Mouse (Mus musculus): ENCODE measurements around the gene Zmiz1. TPM values are rescaled to one million over a fixed set of nuclear protein-coding genes. Genes with fewer than 3 reads are reported as not detected.

The Zmiz1 gene
- polyA plus RNA-seq, 1 experiment from 2014 or later, result 66.5 TPM

DNA sequence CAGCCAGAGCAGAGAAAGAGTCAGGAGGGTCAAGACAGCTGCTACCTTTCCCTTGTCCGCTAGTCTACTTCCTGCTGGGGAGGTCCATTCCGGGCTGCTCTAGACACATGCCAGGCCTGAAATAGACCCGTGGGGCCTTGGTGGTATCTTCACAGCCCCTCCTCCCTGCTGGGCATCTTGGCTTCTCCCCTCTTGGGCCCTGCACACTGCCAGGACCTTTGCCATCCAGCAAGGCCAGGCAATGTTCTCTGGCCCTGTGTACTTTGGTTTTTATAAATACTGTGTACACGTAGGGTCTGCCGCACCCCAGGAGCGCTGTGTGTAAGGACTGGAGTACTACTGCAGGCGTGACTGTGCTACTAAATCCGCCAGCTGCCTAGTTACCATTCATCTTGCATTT is 54.5 kb downstream of the Zmiz1 start:
- Histone ChIP-seq H3K27ac (peak overlapping the region; percentile 74), H3K4me1 (peaks cover 93% of the 10 kb centered on the region), H3K9ac (no peak overlapping the region), H3K36me3 (peaks cover 22% of the 10 kb centered on the region; the same call in 1 of the 2 replicates), H3K4me2 (replicated peaks) (no peak overlapping the region), H3K27me3 (no peaks in the 10 kb centered on the region), H3K4me3 (no peak overlapping the region), H3K9me3 (replicated peaks) (no peaks in the 10 kb centered on the region)
- no peak for ATAC-seq (ENCODE audit: low FRiP score)
- WGBS, result 69% methylated on average over 8 of the region's 8 CpGs

- Histone ChIP-seq H3K4me3 (no peak overlapping the region), H3K4me1 (peaks cover 90% of the 10 kb centered on the region), H3K36me3 (peaks cover 10% of the 10 kb centered on the region; the same call in 1 of the 2 replicates), H3K27me3 (no peaks in the 10 kb centered on the region), H3K9me3 (replicated peaks) (no peaks in the 10 kb centered on the region), H3K4me2 (replicated peaks) (no peak overlapping the region), H3K9ac (no peak overlapping the region), H3K27ac (no peak overlapping the region)
- WGBS, result 63% methylated on average over 2 of the region's 2 CpGs
- ATAC-seq (ENCODE audit: low FRiP score), result no peak
These were observed 56.0 kb downstream of the Zmiz1 start for GRCm38 (mm10) chr14:25514943-25515512.

DNA sequence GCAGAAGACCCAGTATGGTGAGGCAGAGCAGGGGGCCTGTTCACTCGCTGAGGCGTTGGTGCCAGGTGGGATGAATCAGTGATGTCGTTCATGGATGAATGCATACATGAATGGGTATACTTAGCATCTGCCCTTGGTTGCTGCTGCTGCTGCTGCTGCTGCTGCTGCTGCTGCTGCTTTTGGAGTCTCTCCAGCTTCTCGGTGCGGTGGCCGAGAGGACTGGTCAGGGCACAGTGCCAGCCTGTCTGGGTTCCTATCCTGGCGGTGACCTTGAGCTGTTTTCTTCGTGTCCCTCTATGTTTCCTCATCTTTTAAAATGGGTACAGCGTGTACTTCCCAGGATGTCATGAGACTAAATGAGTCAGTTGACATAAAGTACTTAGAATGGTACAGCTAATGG is 56.9 kb downstream of the Zmiz1 start:
- H3K4me1 ChIP-seq, result peaks cover 90% of the 10 kb centered on the region
- H3K36me3 ChIP-seq, result peaks cover 10% of the 10 kb centered on the region; the same call in 1 of the 2 replicates
- no peak overlapping the region for H3K27ac ChIP-seq
- no peak for ATAC-seq (ENCODE audit: low FRiP score)
- WGBS, result 72% methylated on average over 9 of the region's 9 CpGs
- no peak overlapping the region for H3K4me3 ChIP-seq
- no peaks in the 10 kb centered on the region for H3K27me3 ChIP-seq
- H3K9me3 ChIP-seq (replicated peaks), result no peaks in the 10 kb centered on the region
- no peak overlapping the region; the same call in 1 of the 2 replicates for H3K9ac ChIP-seq
- no peak overlapping the region for H3K4me2 ChIP-seq (replicated peaks)

DNA sequence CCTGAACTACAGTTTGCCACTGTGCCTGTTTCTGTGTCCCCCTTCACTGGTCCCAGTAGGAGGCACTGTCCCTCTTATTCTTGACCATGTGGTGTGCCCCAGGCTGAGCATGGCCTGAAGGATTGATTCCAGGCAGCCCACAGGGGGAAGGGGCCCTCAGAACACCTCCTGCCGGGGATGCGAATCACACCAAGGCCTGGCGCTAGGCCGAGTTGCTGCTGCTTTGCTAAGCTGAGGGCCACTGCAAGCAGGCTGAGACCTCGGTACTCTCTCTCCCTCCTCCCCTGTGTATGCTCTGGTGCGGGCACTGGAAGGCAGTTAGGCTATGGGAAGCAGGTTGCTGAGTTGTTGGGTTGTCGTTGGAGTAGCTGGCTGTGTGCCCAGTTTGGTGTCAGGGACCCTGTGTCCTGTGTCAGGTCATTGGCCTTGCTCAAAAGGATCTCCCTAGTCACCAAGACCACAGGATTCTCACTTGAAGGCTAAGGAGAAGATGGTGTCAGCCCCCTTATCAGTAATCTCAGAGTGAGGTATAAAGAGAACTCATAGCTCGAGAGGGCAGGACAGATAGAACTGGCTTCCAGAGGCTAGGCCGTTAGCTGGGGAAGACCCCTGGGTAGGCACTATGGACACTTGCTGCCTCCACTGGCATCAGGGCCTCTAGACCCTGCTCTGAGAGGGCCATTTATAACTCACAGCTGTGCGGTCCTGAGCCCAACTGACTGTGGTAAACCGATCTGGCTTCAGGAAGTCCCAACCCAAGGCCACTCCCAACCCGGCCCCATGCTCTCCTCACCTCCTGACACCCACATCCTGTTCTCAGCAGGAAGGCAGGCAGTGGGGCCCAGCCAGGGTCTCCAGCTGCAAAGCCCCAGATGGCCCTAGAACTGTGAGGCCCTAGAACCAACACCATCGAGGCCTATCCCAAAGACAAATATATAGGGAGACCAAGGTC is 57.9 kb downstream of the Zmiz1 start:
- no peak for ATAC-seq (ENCODE audit: low FRiP score)
- Histone ChIP-seq H3K4me3 (no peak overlapping the region), H3K27me3 (no peaks in the 10 kb centered on the region), H3K4me1 (peaks cover 90% of the 10 kb centered on the region), H3K9ac (no peak overlapping the region), H3K27ac (peak overlapping the region; percentile 7; the same call in 1 of the 2 replicates), H3K36me3 (peaks cover 10% of the 10 kb centered on the region; the same call in 1 of the 2 replicates), H3K9me3 (replicated peaks) (no peaks in the 10 kb centered on the region), H3K4me2 (replicated peaks) (no peak overlapping the region)
- WGBS, result 51% methylated on average over 13 of the region's 13 CpGs

DNA sequence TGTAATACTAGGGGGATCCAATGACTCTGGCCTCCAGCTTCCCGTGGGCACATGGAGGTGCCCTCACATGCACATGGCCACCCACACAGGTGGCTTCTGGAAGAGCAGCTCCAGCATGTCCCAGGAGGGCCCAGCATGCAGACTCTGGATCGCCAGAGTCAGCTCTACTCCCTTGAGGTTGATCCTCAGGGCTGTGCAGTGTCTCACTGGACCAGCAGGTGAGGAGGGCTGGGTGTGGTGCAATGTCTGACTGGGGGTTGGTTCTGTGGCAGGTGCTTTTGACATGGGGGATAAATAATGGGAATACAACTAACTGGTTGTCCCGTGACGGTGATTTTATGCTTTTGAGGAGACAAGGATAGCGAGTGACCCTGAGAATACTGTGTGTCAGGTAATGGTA is 59.7 kb downstream of the Zmiz1 start:
- no peak overlapping the region for H3K27ac ChIP-seq
- ATAC-seq (ENCODE audit: low FRiP score), result no peak
- peaks cover 90% of the 10 kb centered on the region for H3K4me1 ChIP-seq
- no peak overlapping the region for H3K4me3 ChIP-seq
- H3K27me3 ChIP-seq, result no peaks in the 10 kb centered on the region
- H3K4me2 ChIP-seq (replicated peaks), result no peak overlapping the region
- peaks cover 10% of the 10 kb centered on the region; the same call in 1 of the 2 replicates for H3K36me3 ChIP-seq
- H3K9ac ChIP-seq, result no peak overlapping the region
- H3K9me3 ChIP-seq (replicated peaks), result no peaks in the 10 kb centered on the region
- WGBS, result 83% methylated on average over 5 of the region's 5 CpGs

- Histone ChIP-seq H3K9me3 (replicated peaks) (no peaks in the 10 kb centered on the region), H3K36me3 (peaks cover 10% of the 10 kb centered on the region; the same call in 1 of the 2 replicates), H3K4me3 (no peak overlapping the region), H3K27ac (peak overlapping the region; percentile 32; the same call in 1 of the 2 replicates), H3K4me2 (replicated peaks) (no peak overlapping the region), H3K27me3 (no peaks in the 10 kb centered on the region), H3K9ac (0 out of 2 replicates have a peak overlapping the region, but pooled peaks have one; percentile 8), H3K4me1 (peaks cover 92% of the 10 kb centered on the region)
- 63% methylated on average over 4 of the region's 4 CpGs for WGBS
- ATAC-seq (ENCODE audit: low FRiP score), result 0 out of 2 replicates have a peak, but pooled peaks have one; percentile 19
These were observed 60.7 kb downstream of the Zmiz1 start for GRCm38 (mm10) chr14:25519656-25520055.

GRCm38 (mm10) chr14:25520589-25520988 is 61.6 kb downstream of the Zmiz1 start:
- ATAC-seq (ENCODE audit: low FRiP score), result no peak
- peak overlapping the region; percentile 42 for H3K27ac ChIP-seq
- H3K27me3 ChIP-seq, result no peaks in the 10 kb centered on the region
- WGBS, result 76% methylated on average over 4 of the region's 4 CpGs
- H3K36me3 ChIP-seq, result peaks cover 8% of the 10 kb centered on the region; the same call in 1 of the 2 replicates
- no peak overlapping the region for H3K4me3 ChIP-seq
- H3K9me3 ChIP-seq (replicated peaks), result no peaks in the 10 kb centered on the region
- H3K9ac ChIP-seq, result no peak overlapping the region
- peaks cover 92% of the 10 kb centered on the region for H3K4me1 ChIP-seq
- no peak overlapping the region for H3K4me2 ChIP-seq (replicated peaks)

GRCm38 (mm10) chr14:25520991-25521390 is 62.0 kb downstream of the Zmiz1 start:
- Histone ChIP-seq H3K9me3 (replicated peaks) (no peaks in the 10 kb centered on the region), H3K4me3 (no peak overlapping the region), H3K4me2 (replicated peaks) (no peak overlapping the region), H3K27me3 (no peaks in the 10 kb centered on the region), H3K4me1 (peaks cover 92% of the 10 kb centered on the region), H3K36me3 (peaks cover 11% of the 10 kb centered on the region), H3K9ac (no peak overlapping the region), H3K27ac (peak overlapping the region; percentile 49)
- WGBS, result 56% methylated on average over 9 of the region's 9 CpGs
- ATAC-seq (ENCODE audit: low FRiP score), result no peak

DNA sequence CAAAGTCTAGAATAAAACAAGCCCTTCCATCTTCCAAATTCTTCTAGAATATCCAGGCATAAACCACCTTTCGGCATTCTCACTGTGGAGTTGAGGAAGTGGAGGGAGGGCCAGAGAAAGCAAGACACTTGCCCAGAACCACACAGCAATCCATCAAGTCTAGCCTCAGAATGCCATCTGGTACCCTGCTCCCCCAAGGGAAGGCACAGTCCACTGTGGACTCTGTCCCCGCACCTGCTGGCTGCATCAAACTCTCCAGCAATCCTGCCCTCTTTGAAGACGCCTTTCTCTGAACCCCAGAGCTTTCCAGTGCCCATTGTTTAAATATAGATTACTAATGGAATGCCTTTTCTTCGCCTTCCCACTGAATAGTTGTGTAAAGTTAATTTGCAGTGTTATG is 62.5 kb downstream of the Zmiz1 start:
- Histone ChIP-seq H3K9ac (no peak overlapping the region), H3K9me3 (replicated peaks) (no peaks in the 10 kb centered on the region), H3K27me3 (no peaks in the 10 kb centered on the region), H3K4me2 (replicated peaks) (no peak overlapping the region), H3K27ac (peak overlapping the region; percentile 49; the same call in 1 of the 2 replicates), H3K36me3 (peaks cover 14% of the 10 kb centered on the region), H3K4me1 (peaks cover 90% of the 10 kb centered on the region), H3K4me3 (no peak overlapping the region)
- no peak for ATAC-seq (ENCODE audit: low FRiP score)
- WGBS, result 63% methylated on average over 4 of the region's 4 CpGs

GRCm38 (mm10) chr14:25522415-25522814 is 63.4 kb downstream of the Zmiz1 start:
- 16% methylated on average over 4 of the region's 4 CpGs for WGBS
- Histone ChIP-seq H3K27me3 (no peaks in the 10 kb centered on the region), H3K4me1 (peaks cover 81% of the 10 kb centered on the region), H3K27ac (peak overlapping the region; percentile 46), H3K9ac (no peak overlapping the region), H3K9me3 (replicated peaks) (no peaks in the 10 kb centered on the region), H3K4me3 (no peak overlapping the region), H3K4me2 (replicated peaks) (no peak overlapping the region), H3K36me3 (peaks cover 14% of the 10 kb centered on the region)
- ATAC-seq (ENCODE audit: low FRiP score), result no peak

- peaks cover 76% of the 10 kb centered on the region for H3K4me1 ChIP-seq
- no peak overlapping the region for H3K4me2 ChIP-seq (replicated peaks)
- WGBS, result 60% methylated on average over 11 of the region's 11 CpGs
- H3K36me3 ChIP-seq, result peaks cover 12% of the 10 kb centered on the region
- H3K9me3 ChIP-seq (replicated peaks), result no peaks in the 10 kb centered on the region
- no peak for ATAC-seq (ENCODE audit: low FRiP score)
- H3K27me3 ChIP-seq, result no peaks in the 10 kb centered on the region
- peak overlapping the region; percentile 58; the same call in 1 of the 2 replicates for H3K27ac ChIP-seq
- H3K4me3 ChIP-seq, result no peak overlapping the region
- H3K9ac ChIP-seq, result no peak overlapping the region
These were observed 64.5 kb downstream of the Zmiz1 start for GRCm38 (mm10) chr14:25523230-25524110.

Data from hindbrain, embryonic 12.5 days (tissue).